Mouse (Mus musculus): ENCODE data around the gene Sgsm3. TPM values are rescaled to one million over a fixed set of nuclear protein-coding genes. Genes with fewer than 3 reads are reported as not detected.
"Not testable (repeated sequence)": the region's sequence is repeated elsewhere in the genome, so short reads cannot be mapped to it uniquely, and the experiment has no call there.

The Sgsm3 gene
- polyA plus RNA-seq (2015; fragmentation: Nextera tagmentation; extraction: Ambion mirVana), result 39.2 and 42.5 TPM in 2 replicates

GRCm38 (mm10) chr15:80977620-80978334, at the start of gene Sgsm3:
Gene Sgsm3, plus strand, starts transcription at chr15:80977765.
- ATAC-seq, result peak; percentile 96
- peaks cover 11% of the 10 kb centered on the region for H3K4me1 ChIP-seq
- H3K9me3 ChIP-seq (replicated peaks), result no peaks in the 10 kb centered on the region
- peak within 1 kb of the TSS; percentile 40; the same call in 1 of the 2 replicates for H3K27ac ChIP-seq
- peak within 1 kb of the TSS; percentile 84 for H3K9ac ChIP-seq
- H3K4me3 ChIP-seq, result peak within 1 kb of the TSS; percentile 88
- H3K4me2 ChIP-seq, result peak within 1 kb of the TSS; percentile 86
- no peaks in the 10 kb centered on the region for H3K36me3 ChIP-seq (ENCODE audit: poor library complexity, severe bottlenecking)
- under 1% methylated on average over 67 of the region's 67 CpGs for WGBS
- no peaks in the 10 kb centered on the region for H3K27me3 ChIP-seq

GRCm38 (mm10) chr15:80928811-80929355, 48.7 kb upstream of the Sgsm3 start:
- WGBS, result 84% methylated on average over 20 of the region's 20 CpGs
- no peak overlapping the region for H3K4me2 ChIP-seq
- H3K4me3 ChIP-seq, result no peak overlapping the region
- H3K27ac ChIP-seq, result no peak overlapping the region
- no peaks in the 10 kb centered on the region for H3K4me1 ChIP-seq
- H3K27me3 ChIP-seq, result no peaks in the 10 kb centered on the region
- H3K9ac ChIP-seq, result no peak overlapping the region
- ATAC-seq, result no peak
- peaks cover 70% of the 10 kb centered on the region for H3K36me3 ChIP-seq (ENCODE audit: poor library complexity, severe bottlenecking)
- H3K9me3 ChIP-seq (replicated peaks), result no peaks in the 10 kb centered on the region

- Histone ChIP-seq H3K9me3 (replicated peaks) (no peaks in the 10 kb centered on the region), H3K36me3 (ENCODE audit: poor library complexity, severe bottlenecking) (peaks cover 61% of the 10 kb centered on the region), H3K9ac (no peak overlapping the region), H3K4me2 (no peak overlapping the region), H3K4me3 (no peak overlapping the region), H3K4me1 (no peaks in the 10 kb centered on the region), H3K27ac (no peak overlapping the region), H3K27me3 (no peaks in the 10 kb centered on the region)
- 30% methylated on average over 14 of the region's 16 CpGs for WGBS
- ATAC-seq, result no peak
Measured at GRCm38 (mm10) chr15:80930048-80930571, 47.5 kb upstream of the Sgsm3 start.

- peaks cover 56% of the 10 kb centered on the region for H3K36me3 ChIP-seq (ENCODE audit: poor library complexity, severe bottlenecking)
- WGBS, result 89% methylated on average over 23 of the region's 23 CpGs
- H3K9ac ChIP-seq; ATAC-seq; H3K4me2 ChIP-seq; H3K27me3 ChIP-seq; H3K27ac ChIP-seq; H3K4me1 ChIP-seq; H3K9me3 ChIP-seq (replicated peaks); H3K4me3 ChIP-seq: not testable (repeated sequence)
Measured at GRCm38 (mm10) chr15:80930676-80931320, 46.8 kb upstream of the Sgsm3 start.

DNA sequence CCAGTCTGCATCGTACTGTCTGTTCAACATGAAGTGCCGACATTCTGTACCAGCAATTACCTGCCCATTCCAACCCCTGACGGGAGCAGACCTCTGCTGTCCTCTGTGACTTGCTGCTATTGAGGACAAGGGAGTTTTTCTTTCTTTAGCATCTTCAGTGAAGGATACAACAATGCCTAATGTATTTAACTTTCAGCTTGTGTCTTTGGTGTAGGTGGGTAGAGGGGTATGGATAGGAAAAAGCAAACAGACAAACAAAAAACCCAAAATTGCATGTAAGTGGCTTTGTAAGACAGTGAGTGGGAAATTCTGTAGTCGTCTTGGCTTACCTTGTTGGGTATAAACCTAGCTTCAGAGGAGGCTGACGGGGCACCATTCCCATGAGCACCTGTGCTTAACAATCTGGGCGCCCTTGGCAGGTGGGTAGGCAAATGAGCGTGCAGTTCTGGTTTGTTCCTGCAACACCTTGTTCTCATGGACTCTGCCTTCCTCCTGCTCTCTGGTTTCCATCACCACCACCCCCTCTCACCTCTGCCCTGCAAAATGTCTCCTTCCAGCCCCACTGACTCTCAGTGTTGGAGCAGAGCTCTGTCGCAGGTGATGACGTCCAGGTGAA, 46.1 kb upstream of the Sgsm3 start:
- no peak overlapping the region for H3K4me3 ChIP-seq
- H3K4me1 ChIP-seq, result no peaks in the 10 kb centered on the region
- no peaks in the 10 kb centered on the region for H3K9me3 ChIP-seq (replicated peaks)
- ATAC-seq, result no peak
- no peaks in the 10 kb centered on the region for H3K27me3 ChIP-seq
- no peak overlapping the region for H3K27ac ChIP-seq
- H3K9ac ChIP-seq, result no peak overlapping the region
- H3K36me3 ChIP-seq (ENCODE audit: poor library complexity, severe bottlenecking), result peaks cover 49% of the 10 kb centered on the region
- 93% methylated on average over 9 of the region's 9 CpGs for WGBS
- no peak overlapping the region for H3K4me2 ChIP-seq

- Histone ChIP-seq H3K27me3 (no peaks in the 10 kb centered on the region), H3K27ac (no peak overlapping the region), H3K36me3 (ENCODE audit: poor library complexity, severe bottlenecking) (peaks cover 29% of the 10 kb centered on the region), H3K9me3 (replicated peaks) (no peaks in the 10 kb centered on the region), H3K4me3 (no peak overlapping the region), H3K4me1 (no peaks in the 10 kb centered on the region), H3K4me2 (no peak overlapping the region), H3K9ac (no peak overlapping the region)
- 94% methylated on average over 5 of the region's 5 CpGs for WGBS
- no peak for ATAC-seq
Measured at GRCm38 (mm10) chr15:80934841-80935240, 42.7 kb upstream of the Sgsm3 start.

DNA sequence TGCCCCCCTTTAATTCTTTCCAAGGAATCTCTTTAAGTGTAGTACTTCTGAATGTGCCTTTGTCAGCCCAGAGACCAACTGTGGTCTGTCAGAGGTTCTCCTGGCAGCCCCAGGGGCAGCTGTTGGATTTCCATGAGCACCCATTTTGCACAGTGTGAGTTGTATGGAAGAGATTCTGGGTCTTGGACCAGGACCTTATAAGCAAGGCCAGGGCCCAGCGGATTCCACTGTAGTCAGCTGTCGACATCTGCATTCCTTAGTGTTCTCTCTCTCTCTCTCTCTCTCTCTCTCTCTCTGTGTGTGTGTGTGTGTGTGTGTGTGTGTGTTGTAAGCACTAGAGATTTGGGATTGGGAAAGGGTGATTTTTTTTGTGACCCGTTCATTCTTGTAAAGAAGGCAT, 40.9 kb upstream of the Sgsm3 start:
- no peak overlapping the region for H3K4me3 ChIP-seq
- no peak overlapping the region for H3K27ac ChIP-seq
- no peaks in the 10 kb centered on the region for H3K27me3 ChIP-seq
- peaks cover 27% of the 10 kb centered on the region for H3K36me3 ChIP-seq (ENCODE audit: poor library complexity, severe bottlenecking)
- no peaks in the 10 kb centered on the region for H3K4me1 ChIP-seq
- no peak overlapping the region for H3K9ac ChIP-seq
- ATAC-seq, result no peak
- WGBS, result 84% methylated on average over 3 of the region's 3 CpGs
- no peaks in the 10 kb centered on the region for H3K9me3 ChIP-seq (replicated peaks)
- no peak overlapping the region for H3K4me2 ChIP-seq

DNA sequence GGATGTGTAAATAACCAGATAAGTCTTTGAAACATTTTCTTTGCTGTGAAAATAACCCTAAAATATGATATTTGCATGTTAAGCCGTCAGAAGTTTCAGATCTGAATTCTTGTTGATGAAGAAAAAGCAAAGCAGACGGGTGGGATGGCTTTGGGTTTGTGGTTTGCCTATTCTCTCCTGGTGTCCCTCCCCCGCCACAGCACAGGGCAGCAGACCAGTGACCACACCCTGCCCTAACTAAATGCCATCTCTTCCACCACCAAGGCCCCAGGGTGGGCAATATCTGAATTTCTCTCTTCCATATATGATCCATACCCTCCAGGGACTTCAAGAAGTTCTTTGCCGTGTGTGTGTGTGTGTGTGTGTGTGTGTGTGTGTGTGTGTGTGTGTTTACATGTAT, 39.0 kb upstream of the Sgsm3 start:
- H3K4me1 ChIP-seq, result no peaks in the 10 kb centered on the region
- H3K9me3 ChIP-seq (replicated peaks), result no peaks in the 10 kb centered on the region
- WGBS, result 80% methylated on average over 4 of the region's 4 CpGs
- no peak overlapping the region for H3K27ac ChIP-seq
- H3K27me3 ChIP-seq, result no peaks in the 10 kb centered on the region
- no peak for ATAC-seq
- H3K36me3 ChIP-seq (ENCODE audit: poor library complexity, severe bottlenecking), result peaks cover 14% of the 10 kb centered on the region
- H3K9ac ChIP-seq, result no peak overlapping the region
- no peak overlapping the region for H3K4me3 ChIP-seq
- H3K4me2 ChIP-seq, result no peak overlapping the region

DNA sequence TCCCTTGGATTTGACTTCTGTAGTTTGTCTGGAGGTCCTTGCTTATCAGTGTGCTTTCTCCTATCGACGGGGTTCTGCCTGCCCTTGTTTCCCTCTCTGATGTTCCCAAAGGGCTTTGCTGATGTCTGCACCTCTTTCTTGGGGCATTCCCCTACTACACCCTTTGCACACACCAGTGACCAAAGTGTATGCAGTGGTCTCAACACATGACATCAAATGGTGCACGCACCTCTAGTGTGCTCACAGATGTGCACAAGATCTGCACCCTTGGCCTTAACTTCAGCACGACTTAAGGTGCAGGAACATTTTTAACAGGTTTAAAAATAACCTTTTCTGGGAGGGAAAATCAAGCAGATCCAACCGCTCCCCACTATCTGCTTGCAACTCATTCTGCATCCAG, 38.2 kb upstream of the Sgsm3 start:
- H3K36me3 ChIP-seq (ENCODE audit: poor library complexity, severe bottlenecking), result peaks cover 11% of the 10 kb centered on the region; the same call in 1 of the 2 replicates
- no peaks in the 10 kb centered on the region for H3K4me1 ChIP-seq
- no peak overlapping the region for H3K4me2 ChIP-seq
- no peak overlapping the region for H3K27ac ChIP-seq
- H3K9ac ChIP-seq, result no peak overlapping the region
- no peak overlapping the region for H3K4me3 ChIP-seq
- WGBS, result 83% methylated on average over 5 of the region's 5 CpGs
- no peak for ATAC-seq
- no peaks in the 10 kb centered on the region for H3K27me3 ChIP-seq
- H3K9me3 ChIP-seq (replicated peaks), result no peaks in the 10 kb centered on the region

GRCm38 (mm10) chr15:80941468-80942040, 36.0 kb upstream of the Sgsm3 start:
- Histone ChIP-seq H3K9ac (no peak overlapping the region), H3K27me3 (no peaks in the 10 kb centered on the region), H3K4me2 (no peak overlapping the region), H3K27ac (no peak overlapping the region), H3K4me3 (no peak overlapping the region), H3K4me1 (no peaks in the 10 kb centered on the region), H3K9me3 (replicated peaks) (no peaks in the 10 kb centered on the region), H3K36me3 (ENCODE audit: poor library complexity, severe bottlenecking) (peaks cover 9% of the 10 kb centered on the region; the same call in 1 of the 2 replicates)
- WGBS, result 82% methylated on average over 6 of the region's 6 CpGs
- no peak for ATAC-seq

GRCm38 (mm10) chr15:80945851-80946250, 31.7 kb upstream of the Sgsm3 start:
- Histone ChIP-seq H3K27ac (no peak overlapping the region), H3K36me3 (ENCODE audit: poor library complexity, severe bottlenecking) (peaks cover 14% of the 10 kb centered on the region; the same call in 1 of the 2 replicates), H3K9me3 (replicated peaks) (no peaks in the 10 kb centered on the region), H3K4me2 (no peak overlapping the region), H3K9ac (no peak overlapping the region), H3K4me3 (no peak overlapping the region), H3K4me1 (peaks cover 16% of the 10 kb centered on the region), H3K27me3 (no peaks in the 10 kb centered on the region)
- 56% methylated on average over 3 of the region's 3 CpGs for WGBS
- no peak for ATAC-seq

Measured in forebrain, embryonic 13.5 days (tissue).